Mouse (Mus musculus) hindbrain, embryonic 10.5 days (tissue): ENCODE measurements at regions not wholly inside any gene's neighbourhood (a gene's known extent, or its start where the extent isn't known, plus 50 kb on each side); places are given as distances from the start of the nearest gene placed in this dataset.

Source experiments
- DNase-seq: peaks from one replicate; pipeline ENCODE4 v3.0.0-alpha.2; 2017; ENCODE audit warnings: low spot score
- H3K27ac ChIP-seq: fragments of 300-500 bp; sonication (generic); 2 replicates; pipeline ENCODE4 v1.5.1; 2016; ENCODE audit warnings: mild to moderate bottlenecking, moderate library complexity
- H3K27me3 ChIP-seq: fragments of 300-500 bp; sonication (generic); 2 replicates; pipeline ENCODE4 v1.6.1; 2016; ENCODE audit warnings: mild to moderate bottlenecking; ENCODE audit not compliant: poor library complexity, insufficient read depth, severe bottlenecking
- H3K36me3 ChIP-seq: fragments of 300-500 bp; sonication (generic); 2 replicates; pipeline ENCODE4 v1.6.1; 2016; ENCODE audit warnings: mild to moderate bottlenecking, moderate library complexity
- H3K4me1 ChIP-seq: fragments of 300-500 bp; sonication (generic); replicated peaks from 2 replicates; pipeline ENCODE4 v1.6.1; 2016; ENCODE audit warnings: mild to moderate bottlenecking
- H3K4me3 ChIP-seq: fragments of 300-500 bp; sonication (generic); 2 replicates; pipeline ENCODE4 v1.5.1; 2016; ENCODE audit warnings: mild to moderate bottlenecking, moderate library complexity
- H3K9me3 ChIP-seq: fragments of 300-500 bp; sonication (generic); 2 replicates; pipeline ENCODE4 v1.6.1; 2016; ENCODE audit warnings: mild to moderate bottlenecking, moderate library complexity
- WGBS: fragments of 180-500 bp; shearing (Covaris S2); methylation state at CpG from one replicate; pipeline ENCODE4 v1.1.7; 2016; 5-methylcytosine and 5-hydroxymethylcytosine counted together

- Histone ChIP-seq H3K27me3 (no peaks in the 10 kb centered on the region), H3K36me3 (no peaks in the 10 kb centered on the region), H3K27ac (no peak overlapping the region), H3K9me3 (no peaks in the 10 kb centered on the region), H3K4me1 (peaks cover 15% of the 10 kb centered on the region), H3K4me3 (no peak overlapping the region)
- 90% methylated on average over 10 of the region's 10 CpGs for WGBS
- no peak for DNase-seq
Observed at GRCm38 (mm10) chr13:43724161-43724560, 60.4 kb upstream of the Cd83 start.

DNA sequence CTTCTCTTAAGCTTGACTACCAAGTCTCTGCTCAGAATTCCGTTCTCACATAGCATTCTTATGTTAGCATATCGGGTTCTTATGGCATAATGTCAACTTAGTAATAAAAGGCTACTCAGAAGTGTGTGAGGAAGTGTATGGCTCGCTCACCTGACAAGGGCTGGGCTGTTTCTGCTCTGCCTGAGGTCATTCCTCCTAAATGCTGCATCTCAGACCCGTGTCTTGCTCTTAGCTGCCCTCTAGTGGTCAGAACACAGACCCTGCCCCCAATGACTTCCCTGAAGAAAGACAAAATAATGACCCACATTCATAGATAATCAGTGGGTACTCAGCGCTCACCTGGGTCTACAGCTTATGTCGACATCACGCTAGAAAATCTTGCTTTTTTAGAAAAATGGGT, 58.9 kb upstream of the Cd83 start:
- peak; percentile 65 for DNase-seq
- peaks cover under 1% of the 10 kb centered on the region; the same call in 1 of the 2 replicates for H3K4me1 ChIP-seq
- H3K36me3 ChIP-seq: no peaks in the 10 kb centered on the region
- H3K27ac ChIP-seq: no peak overlapping the region
- H3K9me3 ChIP-seq: no peaks in the 10 kb centered on the region
- H3K27me3 ChIP-seq: no peaks in the 10 kb centered on the region
- WGBS: 31% methylated on average over 7 of the region's 7 CpGs
- no peak overlapping the region for H3K4me3 ChIP-seq

DNA sequence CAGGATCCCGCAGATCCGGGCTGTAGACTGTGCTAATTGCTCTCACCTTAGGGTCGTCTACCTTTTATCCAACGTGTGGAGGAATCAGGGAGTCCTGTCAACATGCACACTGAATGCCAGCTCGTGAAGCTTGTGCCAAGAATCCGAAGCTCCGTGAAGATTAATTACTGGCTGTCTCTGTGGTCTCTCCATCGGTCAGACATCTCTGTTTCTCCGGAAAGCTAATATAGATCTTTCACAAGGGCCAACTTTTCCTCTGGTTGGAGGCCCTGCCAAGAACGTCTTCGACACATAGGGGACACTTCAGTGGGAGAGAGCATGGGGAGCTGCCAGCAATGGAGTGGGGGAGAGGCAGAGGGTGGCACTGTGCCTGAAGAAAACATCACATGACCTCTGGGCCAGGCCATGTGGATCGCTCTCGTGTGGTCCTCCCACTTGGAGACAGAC, 57.7 kb upstream of the Cd83 start:
- Histone ChIP-seq H3K36me3 (no peaks in the 10 kb centered on the region), H3K27ac (no peak overlapping the region), H3K4me3 (no peak overlapping the region), H3K9me3 (no peaks in the 10 kb centered on the region), H3K4me1 (no peaks in the 10 kb centered on the region), H3K27me3 (no peaks in the 10 kb centered on the region)
- no peak for DNase-seq
- WGBS: 85% methylated on average over 13 of the region's 13 CpGs

DNA sequence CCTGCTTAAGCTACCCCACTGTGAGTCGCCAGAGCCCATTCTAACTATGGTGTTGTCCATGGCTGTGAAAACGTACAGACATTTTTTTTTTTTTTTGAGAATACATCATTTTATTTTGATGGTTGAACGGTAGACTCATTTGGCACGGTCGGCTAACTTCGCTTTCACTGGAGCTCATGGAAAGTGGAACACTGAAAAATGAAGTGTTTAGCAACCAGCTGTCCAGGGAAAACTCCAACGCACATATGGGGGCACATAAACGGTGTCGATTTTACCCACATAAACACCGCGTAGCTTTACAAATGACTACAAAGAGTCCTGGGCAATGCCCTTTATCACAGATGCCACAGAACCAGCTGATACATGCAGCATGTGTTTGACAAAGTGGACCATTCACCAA, 55.0 kb upstream of the Cd83 start:
- no peaks in the 10 kb centered on the region for H3K27me3 ChIP-seq
- 92% methylated on average over 11 of the region's 11 CpGs for WGBS
- no peak for DNase-seq
- H3K27ac ChIP-seq: no peak overlapping the region
- no peaks in the 10 kb centered on the region for H3K36me3 ChIP-seq
- no peaks in the 10 kb centered on the region for H3K9me3 ChIP-seq
- 0 out of 2 replicates have a peak, but pooled peaks cover 3% of the 10 kb centered on the region for H3K4me1 ChIP-seq
- no peak overlapping the region for H3K4me3 ChIP-seq

- no peaks in the 10 kb centered on the region for H3K27me3 ChIP-seq
- peak; percentile 23 for DNase-seq
- WGBS: 63% methylated on average over 10 of the region's 10 CpGs
Observed at GRCm38 (mm10) chr13:43733061-43733460, 51.5 kb upstream of the Cd83 start.

DNA sequence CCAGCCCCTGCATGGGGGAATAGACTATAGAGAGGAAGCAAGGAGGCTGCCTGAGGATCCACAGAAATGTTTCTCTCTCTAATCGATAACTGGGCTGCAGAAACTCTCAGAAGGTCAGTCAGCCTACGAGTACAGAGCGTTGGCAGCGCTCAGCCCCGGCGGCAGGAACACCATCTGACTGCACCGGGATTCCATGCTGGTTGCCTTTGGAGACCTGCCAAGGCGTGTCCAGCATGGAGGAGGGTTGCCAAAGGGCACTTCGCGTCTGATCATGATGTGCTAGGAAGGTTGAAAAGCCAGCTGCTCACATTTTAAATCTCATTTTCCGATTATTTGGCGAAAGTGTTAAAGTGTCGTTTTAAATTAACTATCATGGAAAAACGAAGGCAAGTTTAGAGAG, 49.9 kb upstream of the Cd83 start:
- no peak for DNase-seq

More at GRCm38 (mm10) chr13:43733061-43733460, 51.5 kb upstream of the Cd83 start:
- Histone ChIP-seq H3K36me3 (no peaks in the 10 kb centered on the region), H3K4me1 (0 out of 2 replicates have a peak, but pooled peaks cover 3% of the 10 kb centered on the region), H3K27ac (no peak overlapping the region), H3K4me3 (no peak overlapping the region), H3K9me3 (no peaks in the 10 kb centered on the region)

More for the DNA sequence above, 49.9 kb upstream of the Cd83 start:
- Histone ChIP-seq H3K9me3 (no peaks in the 10 kb centered on the region), H3K27me3 (no peaks in the 10 kb centered on the region), H3K36me3 (no peaks in the 10 kb centered on the region), H3K4me1 (peaks cover 12% of the 10 kb centered on the region), H3K27ac (no peak overlapping the region), H3K4me3 (no peak overlapping the region)
- WGBS: 67% methylated on average over 14 of the region's 14 CpGs
